Mouse (Mus musculus) Patski (cell line): Measurements from ENCODE around the gene Nkx6-2. TPM values are rescaled to one million over a fixed set of nuclear protein-coding genes. Genes with fewer than 3 reads are reported as not detected.
A peak's percentile ranks its signal among the peaks of the same experiment; 100 is the strongest.

Experiments used
- ATAC-seq: fragments of 100-300 bp; one replicate; pipeline ENCODE4 v1.8.0; 2021
- CTCF ChIA-PET: fragments of 350-600 bp; sonication (Branson Sonifier 250); formaldehyde crosslinking; loops from one replicate; lab custom pipeline; 2022; ENCODE audit warnings: inconsistent platforms; lab: Charles Lee
- POLR2A ChIA-PET: fragments of 350-600 bp; sonication (Branson Sonifier 250); formaldehyde crosslinking; loops from one replicate; lab custom pipeline; 2022; ENCODE audit warnings: antibody characterized with exemption, inconsistent platforms; lab: Charles Lee
- DNase-seq: peaks from one replicate; pipeline ENCODE4 v3.0.0-alpha.2; 2011; ENCODE audit warnings: low read depth, low spot score
- H3K27me3 ChIP-seq: fragments of 371-371 bp; one replicate; pipeline ENCODE4 v1.5.1; 2021
- CTCF ChIP-seq: fragments of 100-300 bp; IDR thresholded peaks from one replicate; pipeline ENCODE4 v1.5.1; 2021
- in situ Hi-C: fragments of 300-500 bp; cut with MboI; formaldehyde crosslinking; loops from 3 replicates; pipeline ENCODE4 v1.11.1; 2018; ENCODE audit warnings: low pct_unique_long_range_greater_than_20kb, mixed read lengths
- polyA plus RNA-seq: library from polyadenylated mRNA; unstranded; gene quantifications from one replicate; pipeline ENCODE4 v1.2.3, GENCODE M21; 2021

Nkx6-2 gene
- polyA plus RNA-seq = 0.53 TPM

DNA sequence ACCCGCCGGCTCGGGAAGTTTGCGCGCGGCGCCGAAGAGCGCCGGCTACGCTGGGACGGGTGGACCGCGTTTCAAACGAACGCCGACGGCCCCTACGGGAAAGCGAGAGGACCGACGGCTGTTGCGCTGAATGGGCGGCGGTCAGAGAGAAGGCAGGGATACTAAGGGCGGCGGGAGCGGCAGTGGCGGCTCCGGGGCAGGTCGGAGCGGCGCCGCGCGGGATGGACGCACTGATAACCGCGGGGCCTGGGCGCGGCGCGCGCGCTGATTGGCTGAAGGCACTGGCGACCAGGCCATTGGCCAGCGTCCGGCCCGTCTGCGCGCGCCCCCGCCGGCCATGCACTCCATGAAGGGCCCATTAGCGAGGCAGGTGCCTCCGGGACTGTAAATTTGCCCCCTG is at the start of gene Nkx6-2:
Gene Nkx6-2, minus strand, starts transcription at position 203 of the 400 bp plus-strand sequence.
- POLR2A ChIA-PET = no interaction called here
- CTCF ChIA-PET = interaction anchor here (0.8 kb wide), 1 partner anchor 98 kb away, joined by 3 read pairs; no protein-coding TSS in a partner anchor
- in situ Hi-C loops = loop anchor here (5.0 to 10.0 kb wide), 2 partner anchors 90 to 268 kb away; no protein-coding TSS in a partner anchor
- DNase-seq (no peak), ATAC-seq (no peak)
- no peaks in the 10 kb centered on the region for H3K27me3 ChIP-seq
- TF ChIP-seq CTCF = no peak

DNA sequence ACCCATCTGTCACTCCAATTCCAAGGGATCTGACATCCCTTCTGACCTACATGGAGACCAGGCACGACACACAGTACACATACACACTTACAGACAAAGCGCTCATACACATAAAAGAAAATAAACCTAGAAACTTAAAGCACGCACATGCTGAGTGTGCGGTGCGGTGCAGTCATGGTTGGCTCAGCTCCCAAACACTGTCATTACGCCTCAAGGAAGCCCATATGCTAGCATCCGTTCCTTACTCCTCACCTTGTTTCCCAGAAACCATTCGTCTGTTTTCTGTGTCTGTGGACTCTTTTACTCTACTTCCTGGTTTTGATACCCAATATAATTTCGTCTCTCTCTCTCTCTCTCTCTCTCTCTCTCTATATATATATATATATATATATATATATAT is 42.6 kb upstream of the Nkx6-2 start:
- POLR2A ChIA-PET = no interaction called here
- ATAC-seq = no peak
- in situ Hi-C loops = no loop called here
- TF ChIP-seq CTCF = no peak
- peaks cover 14% of the 10 kb centered on the region for H3K27me3 ChIP-seq
- CTCF ChIA-PET = no interaction called here
- no peak for DNase-seq

DNA sequence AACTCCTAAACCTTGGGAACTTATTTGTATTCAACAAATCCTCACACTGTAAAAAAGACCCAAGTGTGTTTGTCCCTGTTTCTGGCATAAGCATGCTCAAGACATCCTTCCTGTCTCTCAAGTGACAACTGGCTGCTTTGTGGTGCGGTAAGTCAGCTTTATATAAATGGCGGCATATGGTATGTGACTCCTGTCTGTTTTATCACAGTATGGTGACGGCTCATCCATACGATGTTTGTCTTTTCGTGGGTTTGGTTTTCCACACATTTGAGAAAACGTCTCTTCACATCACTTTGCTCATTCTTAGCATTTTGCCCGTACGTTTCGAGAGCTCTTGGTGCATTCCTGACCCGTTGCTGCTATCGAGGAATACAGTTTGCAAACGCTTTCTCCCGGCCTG is 40.0 kb upstream of the Nkx6-2 start:
- DNase-seq (no peak), ATAC-seq (no peak)
- CTCF ChIA-PET = no interaction called here
- in situ Hi-C loops = no loop called here
- TF ChIP-seq CTCF = no peak
- POLR2A ChIA-PET = interaction anchor here (0.6 kb wide), 1 partner anchor 359 kb away, joined by 3 read pairs; no protein-coding TSS in a partner anchor
- H3K27me3 ChIP-seq = peaks cover 14% of the 10 kb centered on the region

DNA sequence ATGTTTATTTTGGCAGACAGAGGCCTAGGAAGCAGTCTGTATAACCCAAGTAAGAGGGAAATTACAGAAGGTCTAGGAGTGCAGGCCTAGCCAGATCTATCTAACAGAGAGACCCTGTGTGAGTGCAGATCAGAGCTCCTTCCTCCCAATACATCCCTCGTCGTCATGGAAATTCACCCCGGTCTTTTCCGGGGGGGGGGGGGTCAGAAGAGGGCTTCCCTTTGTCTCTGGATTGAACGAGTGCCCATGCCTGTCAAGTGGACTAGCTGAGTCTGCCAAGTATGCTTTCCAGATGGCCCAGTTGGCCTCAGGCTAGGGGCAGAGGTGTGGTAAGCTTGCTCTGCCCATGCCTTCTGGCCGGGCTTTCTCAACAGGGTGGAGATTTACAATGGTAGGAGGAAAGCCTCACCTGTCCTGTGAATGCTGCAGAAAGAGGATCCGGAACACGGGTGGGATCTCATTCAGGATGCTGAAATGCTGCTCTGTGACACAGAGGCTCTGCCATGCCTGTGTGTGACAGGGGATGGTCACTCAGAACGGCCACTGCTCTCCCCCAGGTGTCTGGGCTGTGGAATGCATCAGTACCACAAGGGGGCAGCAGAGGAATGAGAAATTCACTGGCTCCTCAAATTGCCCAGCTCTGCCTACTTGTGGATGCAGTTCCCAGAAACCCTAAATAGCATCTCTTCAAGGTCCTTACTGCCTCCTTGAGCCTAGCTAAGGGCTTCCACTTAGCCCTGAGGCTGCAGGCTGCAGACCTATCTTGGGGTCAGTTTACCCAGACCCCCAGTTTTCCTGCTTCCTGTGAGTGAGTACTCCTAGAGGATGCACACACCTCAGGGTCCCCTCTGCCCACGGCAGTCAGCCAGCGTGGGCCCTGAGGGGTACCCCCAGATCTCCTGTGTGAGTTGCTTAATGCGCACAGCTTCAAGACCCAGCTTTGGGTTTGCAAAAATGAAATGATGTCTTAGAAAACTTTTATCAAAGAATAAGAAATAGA is 33.5 kb upstream of the Nkx6-2 start:
- DNase-seq = peak; percentile 12
- peaks cover 15% of the 10 kb centered on the region for H3K27me3 ChIP-seq
- peak; percentile 92 for TF ChIP-seq CTCF
- peak; percentile 77 for ATAC-seq
- in situ Hi-C loops = no loop called here
- POLR2A ChIA-PET = no interaction called here
- CTCF ChIA-PET = interaction anchor here (0.7 to 2.1 kb wide), 8 partner anchors 10 to 286 kb away, joined by 3 to 6 read pairs (median 4); no protein-coding TSS in a partner anchor

DNA sequence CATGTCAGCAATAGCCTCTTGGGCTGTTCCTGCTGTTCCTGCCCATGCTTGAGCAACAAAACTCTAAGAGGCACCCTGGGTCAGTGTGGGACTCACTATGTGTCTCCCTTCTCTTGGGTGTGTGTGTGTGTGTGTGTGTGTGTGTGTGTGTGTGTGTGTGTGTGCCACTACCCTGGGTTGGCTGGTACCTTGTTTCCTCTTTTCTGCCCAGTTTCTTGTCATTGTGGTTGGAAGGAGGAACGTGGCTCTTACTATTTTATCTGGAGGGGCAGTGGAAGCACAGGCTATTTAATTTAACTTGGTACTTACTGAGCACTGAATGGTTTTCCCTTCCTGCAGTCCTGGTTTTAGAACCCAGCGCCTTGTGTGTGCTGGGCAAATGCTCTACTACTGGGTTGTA is 27.7 kb upstream of the Nkx6-2 start:
- DNase-seq (no peak), ATAC-seq (no peak)
- POLR2A ChIA-PET = no interaction called here
- peaks cover 12% of the 10 kb centered on the region for H3K27me3 ChIP-seq
- CTCF ChIA-PET = no interaction called here
- in situ Hi-C loops = no loop called here
- no peak for TF ChIP-seq CTCF

DNA sequence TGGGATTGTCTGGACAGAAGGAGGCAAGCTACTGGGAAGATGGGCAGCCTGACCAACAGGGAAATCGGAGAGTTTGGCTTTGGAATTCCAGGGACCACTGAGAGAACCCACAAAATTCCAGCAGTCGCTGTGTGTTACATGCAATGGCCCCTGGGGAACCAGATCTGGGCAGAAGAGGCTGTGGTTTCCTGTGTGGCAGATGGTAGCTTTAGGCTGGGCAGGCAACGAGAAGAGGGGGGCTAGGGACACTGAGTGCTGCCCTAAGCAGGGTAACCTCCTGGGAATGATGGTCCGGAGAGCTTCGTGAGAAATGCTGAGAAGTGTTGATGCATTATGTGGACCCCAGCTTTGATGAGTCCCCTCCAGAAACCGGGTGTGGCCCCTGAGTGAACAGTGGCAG is 13.3 kb upstream of the Nkx6-2 start:
- ChIA-PET POLR2A (interaction anchor here (0.6 kb wide), 1 partner anchor 1381 kb away, joined by 6 read pairs; no protein-coding TSS in a partner anchor), CTCF (no interaction called here)
- DNase-seq = no peak
- in situ Hi-C loops = no loop called here
- ATAC-seq = no peak
- no peak for TF ChIP-seq CTCF
- H3K27me3 ChIP-seq = no peaks in the 10 kb centered on the region

DNA sequence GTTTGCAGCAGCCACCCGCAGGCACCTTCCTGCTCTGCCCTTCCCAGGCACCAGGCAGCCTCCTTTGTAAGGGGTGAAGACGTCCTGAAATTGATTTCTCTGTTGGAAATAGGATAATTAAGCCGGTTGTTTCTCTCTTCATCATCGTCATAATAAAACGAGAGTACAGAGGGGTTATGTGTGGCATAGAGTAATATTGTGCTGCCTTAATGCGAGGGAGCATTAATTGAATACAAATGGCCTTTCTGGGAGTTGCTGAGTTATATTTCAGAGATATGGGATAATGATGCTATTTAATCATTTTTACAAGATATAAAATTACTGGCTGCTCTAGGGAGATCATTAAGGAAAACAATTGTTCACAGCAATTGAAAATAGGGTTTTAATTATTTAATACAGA is 12.7 kb upstream of the Nkx6-2 start:
- ChIA-PET CTCF (no interaction called here), POLR2A (no interaction called here)
- ATAC-seq = no peak
- TF ChIP-seq CTCF = no peak
- in situ Hi-C loops = no loop called here
- H3K27me3 ChIP-seq = no peaks in the 10 kb centered on the region
- no peak for DNase-seq

DNA sequence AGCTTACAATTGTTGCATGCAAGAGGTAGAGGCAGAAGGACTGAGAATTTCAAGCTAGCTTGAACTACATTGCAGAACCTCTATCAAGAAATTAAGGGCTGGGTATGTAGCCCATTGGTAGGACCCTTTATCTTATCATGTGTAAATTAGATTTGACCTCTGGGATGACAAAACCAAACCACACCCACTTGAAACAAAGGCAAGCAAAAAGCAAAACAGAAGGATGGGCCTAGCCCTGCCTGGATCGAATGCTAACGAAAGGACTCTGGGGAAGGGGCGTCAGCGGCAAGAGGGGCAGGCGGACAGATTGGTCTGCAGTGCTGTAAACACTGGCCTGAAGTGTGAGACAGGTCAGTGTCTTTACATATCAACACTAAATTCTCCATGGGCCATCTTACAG is 8.7 kb upstream of the Nkx6-2 start:
- no peak for TF ChIP-seq CTCF
- CTCF ChIA-PET = interaction anchor here (0.8 to 2.0 kb wide), 10 partner anchors 9 to 124 kb away, joined by 3 to 16 read pairs (median 5); no protein-coding TSS in a partner anchor
- POLR2A ChIA-PET = no interaction called here

DNA sequence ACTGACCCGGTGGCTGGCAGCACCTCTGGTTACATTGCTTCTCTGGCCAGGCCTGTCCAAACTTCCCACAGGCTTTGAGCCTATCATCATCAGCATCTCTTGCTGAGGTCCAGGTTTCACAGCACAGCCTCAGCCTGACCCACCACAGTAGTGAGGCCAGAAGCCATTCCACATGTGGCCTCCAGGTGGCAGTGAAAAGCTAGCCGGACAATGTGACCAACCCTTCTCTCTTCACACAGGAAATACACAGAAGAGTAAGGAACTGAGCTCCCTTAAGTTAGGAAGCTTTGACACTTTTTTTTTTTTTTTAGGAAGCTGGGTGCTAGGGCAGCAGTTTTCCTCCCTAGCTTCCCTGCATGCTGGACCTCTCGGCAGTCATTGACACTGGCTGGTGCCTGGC is 7.7 kb upstream of the Nkx6-2 start:
- ATAC-seq = peak; percentile 72
- no peak for TF ChIP-seq CTCF
- CTCF ChIA-PET = interaction anchor here (0.6 to 2.0 kb wide), 17 partner anchors 10 to 283 kb away, joined by 3 to 16 read pairs (median 5); no protein-coding TSS in a partner anchor
- H3K27me3 ChIP-seq = no peaks in the 10 kb centered on the region
- in situ Hi-C loops = no loop called here
- POLR2A ChIA-PET = no interaction called here
- no peak for DNase-seq

More for the DNA sequence above, 8.7 kb upstream of the Nkx6-2 start:
- no peak for DNase-seq
- no peak for ATAC-seq
- in situ Hi-C loops = no loop called here
- no peaks in the 10 kb centered on the region for H3K27me3 ChIP-seq

DNA sequence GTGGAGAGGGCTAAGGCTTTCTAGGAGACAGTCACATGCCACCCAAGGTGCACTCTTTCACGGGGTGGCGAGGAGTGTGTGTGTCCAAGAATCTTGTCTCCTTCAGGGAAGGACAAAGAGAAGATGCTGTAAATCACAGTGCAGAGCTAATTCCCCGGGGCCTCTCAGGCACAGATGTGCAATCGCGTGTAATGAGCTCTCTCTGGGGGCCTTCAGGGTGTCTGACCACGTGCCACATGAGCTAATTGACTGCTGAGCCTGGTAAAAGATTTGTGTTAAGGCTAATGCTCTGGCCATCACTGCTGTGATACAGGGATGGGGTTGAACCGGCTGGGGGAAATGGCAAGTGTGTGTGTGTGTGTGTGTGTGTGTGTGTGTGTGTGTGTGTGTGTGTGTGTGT is 5.3 kb upstream of the Nkx6-2 start:
- ChIA-PET POLR2A (interaction anchor here (0.7 kb wide), 1 partner anchor 37 kb away, joined by 3 read pairs; no protein-coding TSS in a partner anchor), CTCF (interaction anchor here (0.8 to 3.8 kb wide), 4 partner anchors 13 to 383 kb away, joined by 3 to 24 read pairs (median 4); no protein-coding TSS in a partner anchor)
- ATAC-seq (peak; percentile 49), DNase-seq (peak; percentile 17)
- H3K27me3 ChIP-seq = no peaks in the 10 kb centered on the region
- in situ Hi-C loops = loop anchor here (5.0 to 10.0 kb wide), 2 partner anchors 273 to 361 kb away; no protein-coding TSS in a partner anchor
- no peak for TF ChIP-seq CTCF
